Mouse (Mus musculus) ES-Bruce4 (cell line): ENCODE results near the gene Clybl.

Experiments used
- CTCF ChIP-seq: IDR thresholded peaks from one replicate; pipeline ENCODE4 v1.8.1; 2011; ENCODE audit warnings: low read depth, low read length
- EP300 ChIP-seq: IDR thresholded peaks from 2 replicates; pipeline ENCODE4 v1.6.1; 2011; ENCODE audit warnings: low read depth, low read length; ENCODE audit not compliant: insufficient read depth
- POLR2A ChIP-seq: IDR thresholded peaks from one replicate; pipeline ENCODE4 v1.8.1; 2011; ENCODE audit warnings: low read length; ENCODE audit not compliant: insufficient read depth

- TF ChIP-seq CTCF (no peak), EP300 (no peak), POLR2A (no peak)
Measured at GRCm38 (mm10) chr14:122179262-122179661, 2.2 kb upstream of the Clybl start.
